Mouse (Mus musculus) midbrain, embryonic 11.5 days (tissue): ENCODE measurements around the gene Olfr315. TPM values are rescaled to one million over a fixed set of nuclear protein-coding genes. Genes with fewer than 3 reads are reported as not detected.

Experiments used
- ATAC-seq: fragments of 200-750 bp; cut with Nextera tagmentation; 2 replicates; pipeline ENCODE4 v1.8.0; 2017; ENCODE audit warnings: moderate TSS enrichment, moderate library complexity; ENCODE audit not compliant: low FRiP score
- DNase-seq: peaks from one replicate; pipeline ENCODE4 v3.0.0; 2015; ENCODE audit warnings: low spot score; ENCODE audit errors: missing footprints
- H3K27ac ChIP-seq: fragments of 300-500 bp; sonication (generic); 2 replicates; pipeline ENCODE4 v1.5.1; 2014; ENCODE audit warnings: low read depth, low read length
- H3K27me3 ChIP-seq: fragments of 300-500 bp; sonication (generic); 2 replicates; pipeline ENCODE4 v1.6.1; 2014; ENCODE audit warnings: mild to moderate bottlenecking, low read length, moderate library complexity, mixed read lengths; ENCODE audit not compliant: control insufficient read depth, insufficient read depth
- H3K36me3 ChIP-seq: fragments of 300-500 bp; sonication (generic); 2 replicates; pipeline ENCODE4 v1.6.1; 2014; ENCODE audit warnings: mild to moderate bottlenecking, low read length, moderate library complexity, mixed read lengths; ENCODE audit not compliant: control insufficient read depth, insufficient read depth
- H3K4me1 ChIP-seq: fragments of 300-500 bp; sonication (generic); 2 replicates; pipeline ENCODE4 v1.6.1; 2014; ENCODE audit warnings: low read length; ENCODE audit not compliant: control insufficient read depth, insufficient read depth
- H3K4me2 ChIP-seq: fragments of 300-500 bp; sonication (generic); 2 replicates; pipeline ENCODE4 v1.6.1; 2014; ENCODE audit warnings: mild to moderate bottlenecking, moderate library complexity
- H3K4me3 ChIP-seq: fragments of 300-500 bp; sonication (generic); 2 replicates; pipeline ENCODE4 v1.5.1; 2014; ENCODE audit warnings: low read depth, low read length
- H3K9ac ChIP-seq: fragments of 300-500 bp; sonication (generic); 2 replicates; pipeline ENCODE4 v1.6.1; 2014; ENCODE audit warnings: low read length
- H3K9me3 ChIP-seq: fragments of 300-500 bp; sonication (generic); 2 replicates; pipeline ENCODE4 v1.6.1; 2016; ENCODE audit warnings: low read length; ENCODE audit not compliant: control insufficient read depth
- WGBS: fragments of 180-500 bp; shearing (Covaris S2); extraction: QIAGEN DNeasy Blood & Tissue Kit; methylation state at CpG from one replicate; pipeline ENCODE4 v1.1.7; 2014; 5-methylcytosine and 5-hydroxymethylcytosine counted together
- polyA plus RNA-seq: library from polyadenylated mRNA; unstranded; fragments of >200 nt; fragmentation: Nextera tagmentation; extraction: Ambion mirVana; gene quantifications from 2 replicates; pipeline ENCODE4 v1.2.1, GENCODE M21; 2014

The Olfr315 gene
- polyA plus RNA-seq, 1 experiment from 2014 or later, result not detected

- Histone ChIP-seq H3K27ac (no peak overlapping the region), H3K4me3 (no peak overlapping the region), H3K4me1 (no peaks in the 10 kb centered on the region), H3K9ac (no peak overlapping the region), H3K4me2 (no peak overlapping the region), H3K9me3 (no peaks in the 10 kb centered on the region), H3K27me3 (no peaks in the 10 kb centered on the region), H3K36me3 (no peaks in the 10 kb centered on the region)
- 89% methylated on average over 10 of the region's 10 CpGs for WGBS
- DNase-seq, result no peak
- ATAC-seq, result no peak
Measured at GRCm38 (mm10) chr11:58787651-58788050, 14.7 kb downstream of the Olfr315 start.

GRCm38 (mm10) chr11:58788346-58788745 lies 15.4 kb downstream of the Olfr315 start:
- WGBS, result 84% methylated on average over 8 of the region's 8 CpGs
- Histone ChIP-seq H3K4me3 (no peak overlapping the region), H3K27ac (no peak overlapping the region), H3K36me3 (no peaks in the 10 kb centered on the region), H3K4me1 (no peaks in the 10 kb centered on the region), H3K9me3 (no peaks in the 10 kb centered on the region), H3K9ac (no peak overlapping the region), H3K27me3 (no peaks in the 10 kb centered on the region), H3K4me2 (no peak overlapping the region)
- ATAC-seq (no peak), DNase-seq (no peak)

GRCm38 (mm10) chr11:58789532-58789931 lies 16.5 kb downstream of the Olfr315 start:
- no peak overlapping the region for H3K4me3 ChIP-seq
- H3K9ac ChIP-seq, result no peak overlapping the region
- 35% methylated on average over 3 of the region's 3 CpGs for WGBS
- no peak overlapping the region for H3K27ac ChIP-seq
- no peaks in the 10 kb centered on the region for H3K36me3 ChIP-seq
- no peaks in the 10 kb centered on the region for H3K27me3 ChIP-seq
- DNase-seq, result no peak
- H3K4me2 ChIP-seq, result no peak overlapping the region
- H3K4me1 ChIP-seq, result no peaks in the 10 kb centered on the region
- no peaks in the 10 kb centered on the region for H3K9me3 ChIP-seq
- no peak for ATAC-seq

GRCm38 (mm10) chr11:58790053-58790452 lies 17.1 kb downstream of the Olfr315 start:
- H3K27ac ChIP-seq, result no peak overlapping the region
- no peaks in the 10 kb centered on the region for H3K4me1 ChIP-seq
- no peaks in the 10 kb centered on the region for H3K36me3 ChIP-seq
- DNase-seq, result no peak
- H3K9ac ChIP-seq, result no peak overlapping the region
- ATAC-seq, result no peak
- H3K4me2 ChIP-seq, result no peak overlapping the region
- no peaks in the 10 kb centered on the region for H3K9me3 ChIP-seq
- H3K27me3 ChIP-seq, result no peaks in the 10 kb centered on the region
- no peak overlapping the region for H3K4me3 ChIP-seq
- 65% methylated on average over 2 of the region's 2 CpGs for WGBS

- Histone ChIP-seq H3K4me1 (no peaks in the 10 kb centered on the region), H3K36me3 (no peaks in the 10 kb centered on the region), H3K27ac (no peak overlapping the region), H3K4me2 (no peak overlapping the region), H3K9me3 (no peaks in the 10 kb centered on the region), H3K27me3 (no peaks in the 10 kb centered on the region), H3K9ac (no peak overlapping the region), H3K4me3 (no peak overlapping the region)
- ATAC-seq (no peak), DNase-seq (no peak)
- 87% methylated on average over 6 of the region's 6 CpGs for WGBS
Measured at GRCm38 (mm10) chr11:58790646-58791045, 17.7 kb downstream of the Olfr315 start.

GRCm38 (mm10) chr11:58795856-58796255 lies 22.9 kb downstream of the Olfr315 start:
- H3K27ac ChIP-seq, result no peak overlapping the region
- ATAC-seq, result no peak
- H3K4me3 ChIP-seq, result no peak overlapping the region
- H3K27me3 ChIP-seq, result no peaks in the 10 kb centered on the region
- H3K9me3 ChIP-seq, result no peaks in the 10 kb centered on the region
- no peak overlapping the region for H3K4me2 ChIP-seq
- no peaks in the 10 kb centered on the region for H3K4me1 ChIP-seq
- no peak overlapping the region for H3K9ac ChIP-seq
- no peak for DNase-seq
- WGBS, result 90% methylated on average over 2 of the region's 2 CpGs
- H3K36me3 ChIP-seq, result no peaks in the 10 kb centered on the region

GRCm38 (mm10) chr11:58796850-58797249 lies 23.9 kb downstream of the Olfr315 start:
- no peak overlapping the region for H3K4me2 ChIP-seq
- H3K27ac ChIP-seq, result no peak overlapping the region
- H3K4me3 ChIP-seq, result no peak overlapping the region
- H3K27me3 ChIP-seq, result no peaks in the 10 kb centered on the region
- no peaks in the 10 kb centered on the region for H3K36me3 ChIP-seq
- H3K9ac ChIP-seq, result no peak overlapping the region
- no peaks in the 10 kb centered on the region for H3K9me3 ChIP-seq
- ATAC-seq, result no peak
- DNase-seq, result no peak
- peaks cover 4% of the 10 kb centered on the region; the same call in 1 of the 2 replicates for H3K4me1 ChIP-seq
- WGBS, result 87% methylated on average over 7 of the region's 7 CpGs

GRCm38 (mm10) chr11:58799747-58800146 lies 26.8 kb downstream of the Olfr315 start:
- H3K36me3 ChIP-seq, result no peaks in the 10 kb centered on the region

GRCm38 (mm10) chr11:58801558-58802228 lies 28.7 kb downstream of the Olfr315 start, which contains the start of gene Fam183b:
TSS of gene Fam183b (minus strand) at chr11:58801960.
- DNase-seq (peak; percentile 86), ATAC-seq (peak; percentile 70)
- H3K36me3 ChIP-seq, result no peaks in the 10 kb centered on the region
- WGBS, result 38% methylated on average over 14 of the region's 14 CpGs
- no peak within 1 kb of the TSS; the same call in 1 of the 2 replicates for H3K4me2 ChIP-seq
- no peak within 1 kb of the TSS for H3K4me3 ChIP-seq
- H3K4me1 ChIP-seq, result peaks cover 7% of the 10 kb centered on the region; the same call in 1 of the 2 replicates
- no peaks in the 10 kb centered on the region for H3K27me3 ChIP-seq
- no peak within 1 kb of the TSS for H3K9ac ChIP-seq
- H3K9me3 ChIP-seq, result no peaks in the 10 kb centered on the region
- no peak within 1 kb of the TSS for H3K27ac ChIP-seq

More at GRCm38 (mm10) chr11:58799747-58800146, 26.8 kb downstream of the Olfr315 start:
- H3K9me3 ChIP-seq, result no peaks in the 10 kb centered on the region
- ATAC-seq, result no peak
- no peak overlapping the region for H3K27ac ChIP-seq
- H3K9ac ChIP-seq, result no peak overlapping the region
- no peak overlapping the region for H3K4me3 ChIP-seq
- H3K4me1 ChIP-seq, result peaks cover 7% of the 10 kb centered on the region; the same call in 1 of the 2 replicates
- no peak overlapping the region for H3K4me2 ChIP-seq
- no peak for DNase-seq
- WGBS, result 84% methylated on average over 5 of the region's 5 CpGs
- no peaks in the 10 kb centered on the region for H3K27me3 ChIP-seq
